In genomic region chr11:106191716-106192115, GRCm38 (mm10) we compare ENCODE assay signal across 35 mouse cellular contexts. TPM values are rescaled to one million over a fixed set of nuclear protein-coding genes. Genes with fewer than 3 reads are reported as not detected.
DNase-seq lines count a peak whose midpoint lies in the region; ATAC-seq and TF ChIP-seq lines count a peak whose summit lies in the region.
"Had no signal": no experiment of that assay in that cellular context is flagged by ENCODE, and none has a peak within 500 bp of the region (broad histone marks: within the 10 kb centered on the region; RNA-seq: fewer than 3 reads in every experiment).

No protein-coding gene starts in this region.

- no peak overlapping the region for H3K27ac ChIP-seq in limb, embryonic 12.5 days
- H3K27ac ChIP-seq in limb, embryonic 10.5 days, result no peak overlapping the region
- peak overlapping the region; percentile 84 for H3K27ac ChIP-seq in MEL (ENCODE audit: control insufficient read depth, low read depth, low read length)
- H3K27ac ChIP-seq in liver, embryonic 13.5 days, result peak overlapping the region; percentile 95
- H3K27ac ChIP-seq: embryonic facial prominence, embryonic 10.5 days; embryonic facial prominence, embryonic 15.5 days; forebrain, embryonic 12.5 days; heart, adult 2 months; heart, embryonic 15.5 days; hindbrain, embryonic 13.5 days; limb, embryonic 15.5 days; lung, embryonic 15.5 days; stomach, postnatal 0 days had no signal

- H3K27me3 ChIP-seq in limb, embryonic 12.5 days, result no peaks in the 10 kb centered on the region
- no peaks in the 10 kb centered on the region for H3K27me3 ChIP-seq in limb, embryonic 10.5 days (ENCODE audit: low read depth, poor library complexity, severe bottlenecking)
- H3K27me3 ChIP-seq in MEL (ENCODE audit: control insufficient read depth in 1 of 2, insufficient read depth in 2 of 2, low read length in 2 of 2), result no peaks in the 10 kb centered on the region
- no peaks in the 10 kb centered on the region for H3K27me3 ChIP-seq in liver, embryonic 13.5 days
- H3K27me3 ChIP-seq: embryonic facial prominence, embryonic 15.5 days; forebrain, embryonic 12.5 days; heart, embryonic 15.5 days; hindbrain, embryonic 13.5 days; limb, embryonic 15.5 days; lung, embryonic 15.5 days had no signal

- peaks cover 2% of the 10 kb centered on the region; the same call in 1 of the 2 replicates for H3K79me2 ChIP-seq in MEL (ENCODE audit: control insufficient read depth, insufficient read depth, low read length, poor library complexity)

- TF ChIP-seq RAD21 in MEL (IDR thresholded peaks at IDR 0.05; ENCODE audit: low read depth, low read length), result no peak

- WGBS in limb, embryonic 12.5 days, result 92% methylated on average over 3 of the region's 3 CpGs
- WGBS in limb, embryonic 10.5 days, result 93% methylated on average over 3 of the region's 3 CpGs
- WGBS in liver, embryonic 13.5 days (ENCODE audit: insufficient replicate concordance), result 81% methylated on average over 3 of the region's 3 CpGs

- no peak for ATAC-seq in limb, embryonic 12.5 days (ENCODE audit: insufficient number of reproducible peaks, insufficient read depth, low FRiP score, low TSS enrichment, low read depth)
- ATAC-seq in liver, embryonic 13.5 days (ENCODE audit: low read depth), result no peak
- ATAC-seq: forebrain, postnatal 0 days; intestine, postnatal 0 days; midbrain, embryonic 16.5 days had no signal

- TF ChIP-seq EP300 in MEL (IDR thresholded peaks at IDR 0.05; ENCODE audit: low read depth in 1 of 2, low read length in 2 of 2), result no peak

- H3K4me3 ChIP-seq in limb, embryonic 12.5 days (replicated peaks), result no peak overlapping the region
- H3K4me3 ChIP-seq in limb, embryonic 10.5 days, result no peak overlapping the region
- peak overlapping the region; percentile 74 to 89 for H3K4me3 ChIP-seq in MEL (ENCODE audit: control insufficient read depth in 1 of 2, insufficient read depth in 1 of 2, low read depth in 2 of 2, low read length in 2 of 2)
- H3K4me3 ChIP-seq in liver, embryonic 13.5 days (replicated peaks), result peak overlapping the region; percentile 78
- H3K4me3 ChIP-seq: heart, adult 2 months had no signal

- TF ChIP-seq CTCF in MEL (IDR thresholded peaks at IDR 0.05 in 2 of 3, conservative IDR thresholded peaks at IDR 0.05 in 1 of 3; ENCODE audit: control insufficient read depth in 1 of 3, insufficient read depth in 1 of 3, low read depth in 2 of 3, low read length in 3 of 3, poor library complexity in 1 of 3, severe bottlenecking in 1 of 3), result no peak

- 0 out of 2 replicates have a peak overlapping the region, but pooled peaks have one; percentile 73 for H3K4me2 ChIP-seq in limb, embryonic 12.5 days
- H3K4me2 ChIP-seq in liver, embryonic 13.5 days, result peak overlapping the region; percentile 92

- no peak for DNase-seq in limb, embryonic 10.5 days (ENCODE audit: low spot score)
- peak; percentile 74 for DNase-seq in MEL (ENCODE audit: low read depth, low spot score)
- no peak for DNase-seq in liver, embryonic 13.5 days
- DNase-seq in embryo, embryonic 11 days, result no peak
- no peak for DNase-seq in kidney, adult 11 months
- DNase-seq: cerebellum, adult 2 months; cerebellum, postnatal 14 days; forebrain, postnatal 0 days; heart, adult 2 months; heart, postnatal 36 days; kidney, postnatal 14 days; lung, postnatal 36 days; right cerebral cortex, adult 18-20 months had no signal

- no peaks in the 10 kb centered on the region for H3K9me3 ChIP-seq in limb, embryonic 12.5 days
- no peaks in the 10 kb centered on the region for H3K9me3 ChIP-seq in limb, embryonic 10.5 days (replicated peaks)
- no peaks in the 10 kb centered on the region for H3K9me3 ChIP-seq in MEL (replicated peaks; ENCODE audit: insufficient read depth, low read length)
- H3K9me3 ChIP-seq in liver, embryonic 13.5 days (replicated peaks), result no peaks in the 10 kb centered on the region
- H3K9me3 ChIP-seq: embryonic facial prominence, embryonic 10.5 days; embryonic facial prominence, embryonic 15.5 days; forebrain, embryonic 12.5 days; heart, embryonic 15.5 days; hindbrain, embryonic 13.5 days; limb, embryonic 15.5 days; lung, embryonic 15.5 days had no signal

- peaks cover 11% of the 10 kb centered on the region for H3K4me1 ChIP-seq in limb, embryonic 12.5 days (replicated peaks)
- peaks cover 13% of the 10 kb centered on the region for H3K4me1 ChIP-seq in limb, embryonic 10.5 days
- H3K4me1 ChIP-seq in MEL (ENCODE audit: control insufficient read depth in 1 of 2, insufficient read depth in 2 of 2, low read length in 2 of 2), result peaks cover 4 to 12% of the 10 kb centered on the region in 2 experiments
- H3K4me1 ChIP-seq in liver, embryonic 13.5 days (replicated peaks), result peaks cover 29% of the 10 kb centered on the region

- TF ChIP-seq POLR2A in MEL (IDR thresholded peaks at IDR 0.05; ENCODE audit: control insufficient read depth in 1 of 2, insufficient read depth in 1 of 2, low read depth in 1 of 2, low read length in 2 of 2, poor library complexity in 1 of 2), result no peak

- no peak overlapping the region for H3K9ac ChIP-seq in limb, embryonic 12.5 days (replicated peaks)
- H3K9ac ChIP-seq in MEL (ENCODE audit: control insufficient read depth, low read depth, low read length, poor library complexity, severe bottlenecking), result peak overlapping the region; percentile 82
- H3K9ac ChIP-seq in liver, embryonic 13.5 days, result peak overlapping the region; percentile 87; the same call in 1 of the 2 replicates
- H3K9ac ChIP-seq: embryonic facial prominence, embryonic 15.5 days; forebrain, postnatal 0 days; heart, embryonic 15.5 days; hindbrain, embryonic 13.5 days; limb, embryonic 15.5 days; lung, embryonic 15.5 days had no signal

- peaks cover 7% of the 10 kb centered on the region for H3K36me3 ChIP-seq in limb, embryonic 12.5 days
- peaks cover 6% of the 10 kb centered on the region for H3K36me3 ChIP-seq in limb, embryonic 10.5 days
- H3K36me3 ChIP-seq in MEL (ENCODE audit: control insufficient read depth in 1 of 2, insufficient read depth in 2 of 2, low read length in 2 of 2), result peaks cover 0 to 16% of the 10 kb centered on the region in 2 experiments; a peak in 2 of 4 replicates
- H3K36me3 ChIP-seq in liver, embryonic 13.5 days, result peaks cover 5% of the 10 kb centered on the region; the same call in 1 of the 2 replicates
- H3K36me3 ChIP-seq: heart, embryonic 15.5 days; lung, embryonic 15.5 days had no signal

TF ChIP-seq in MEL, 35 proteins besides CTCF, POLR2A, EP300 and RAD21:
- TF ChIP-seq ETS1 (IDR thresholded peaks at IDR 0.05; ENCODE audit: low read depth, low read length), result no peak
- peak; percentile 78 for TF ChIP-seq ZNF384 (IDR thresholded peaks at IDR 0.05; ENCODE audit: low read depth, low read length)
- TF ChIP-seq TBP (IDR thresholded peaks at IDR 0.05; ENCODE audit: low read depth, low read length), result 0 out of 2 replicates have a peak, but pooled peaks have one; percentile 22
- peak; percentile 3; the same call in 1 of the 2 replicates for TF ChIP-seq SIN3A (IDR thresholded peaks at IDR 0.05; ENCODE audit: low read length)
- no peak for TF ChIP-seq MEF2A (IDR thresholded peaks at IDR 0.05; ENCODE audit: extremely low read depth, insufficient replicate concordance, low read depth, low read length, poor library complexity, severe bottlenecking)

RNA-seq across cellular contexts. Expression of gene Strada, which starts 10.3 kb away (rescaled TPM):
- 31.1 and 33.2 TPM in 2 replicates for polyA plus RNA-seq in limb, embryonic 12.5 days (2016; fragmentation: Nextera tagmentation; extraction: Ambion mirVana)
- 37.8 and 45.3 TPM in 2 replicates for polyA plus RNA-seq in limb, embryonic 10.5 days (2016; fragmentation: Nextera tagmentation; extraction: Ambion mirVana)
- total RNA-seq in MEL (2012; rRNA removed), result 25.5 and 27.4 TPM in 2 replicates
- 10 to 100 TPM in 1 of 2 experiments, not detected in 1; 39.8 TPM for polyA plus RNA-seq in MEL (2012; ENCODE audit: insufficient read depth in 1 of 2, insufficient read length in 2 of 2, low read depth in 1 of 2, low replicate concordance in 2 of 2, missing spikeins in 1 of 2)
- 9.4 and 10.5 TPM in 2 replicates for polyA plus RNA-seq in liver, embryonic 13.5 days (2015; fragmentation: Nextera tagmentation; extraction: Ambion mirVana)

RNA-seq across cellular contexts. Expression of gene Ccdc47, which starts 24.4 kb away (rescaled TPM):
- 73.9 and 78.5 TPM in 2 replicates for polyA plus RNA-seq in limb, embryonic 12.5 days (2016; fragmentation: Nextera tagmentation; extraction: Ambion mirVana)
- polyA plus RNA-seq in limb, embryonic 10.5 days (2016; fragmentation: Nextera tagmentation; extraction: Ambion mirVana), result 57.4 and 60.1 TPM in 2 replicates
- 51.6 and 51.8 TPM in 2 replicates for total RNA-seq in MEL (2012; rRNA removed)
- 100 to 1,000 TPM in 1 of 2 experiments, 10 to 100 TPM in 1; 47.6 to 145 TPM for polyA plus RNA-seq in MEL (2012; ENCODE audit: insufficient read depth in 1 of 2, insufficient read length in 2 of 2, low read depth in 1 of 2, low replicate concordance in 2 of 2, missing spikeins in 1 of 2)
- 41.5 and 50.9 TPM in 2 replicates for polyA plus RNA-seq in liver, embryonic 13.5 days (2015; fragmentation: Nextera tagmentation; extraction: Ambion mirVana)

RNA-seq across cellular contexts. Expression of gene Ddx42, which starts 25.0 kb away (rescaled TPM):
- 107 and 111 TPM in 2 replicates for polyA plus RNA-seq in limb, embryonic 12.5 days (2016; fragmentation: Nextera tagmentation; extraction: Ambion mirVana)
- 94.9 and 108 TPM in 2 replicates for polyA plus RNA-seq in limb, embryonic 10.5 days (2016; fragmentation: Nextera tagmentation; extraction: Ambion mirVana)
- 56.1 and 62.6 TPM in 2 replicates for total RNA-seq in MEL (2012; rRNA removed)
- polyA plus RNA-seq in MEL (2012; ENCODE audit: insufficient read depth in 1 of 2, insufficient read length in 2 of 2, low read depth in 1 of 2, low replicate concordance in 2 of 2, missing spikeins in 1 of 2), result 10 to 100 TPM in 1 of 2 experiments, not detected in 1; 57.7 TPM
- polyA plus RNA-seq in liver, embryonic 13.5 days (2015; fragmentation: Nextera tagmentation; extraction: Ambion mirVana), result 26.8 and 31.6 TPM in 2 replicates

RNA-seq across cellular contexts. Expression of gene Limd2, which starts 31.1 kb away (rescaled TPM):
- 508 and 509 TPM in 2 replicates for polyA plus RNA-seq in limb, embryonic 12.5 days (2016; fragmentation: Nextera tagmentation; extraction: Ambion mirVana)
- 603 and 638 TPM in 2 replicates for polyA plus RNA-seq in limb, embryonic 10.5 days (2016; fragmentation: Nextera tagmentation; extraction: Ambion mirVana)
- total RNA-seq in MEL (2012; rRNA removed), result 58.6 and 103 TPM in 2 replicates
- polyA plus RNA-seq in MEL (2012; ENCODE audit: insufficient read depth in 1 of 2, insufficient read length in 2 of 2, low read depth in 1 of 2, low replicate concordance in 2 of 2, missing spikeins in 1 of 2), result 100 to 1,000 TPM in 1 of 2 experiments, not detected in 1; 201 TPM
- polyA plus RNA-seq in liver, embryonic 13.5 days (2015; fragmentation: Nextera tagmentation; extraction: Ambion mirVana), result 82.2 and 87.8 TPM in 2 replicates

RNA-seq across cellular contexts. Expression of gene Gm10840, which starts 31.1 kb away (rescaled TPM):
- polyA plus RNA-seq in limb, embryonic 12.5 days (2016; fragmentation: Nextera tagmentation; extraction: Ambion mirVana), result not detected in 2 replicates
- polyA plus RNA-seq in limb, embryonic 10.5 days (2016; fragmentation: Nextera tagmentation; extraction: Ambion mirVana), result 1.0 TPM in 1 of 2 replicates, not detected in the other
- total RNA-seq in MEL (2012; rRNA removed), result not detected in 2 replicates
- not detected for polyA plus RNA-seq in MEL (2012; ENCODE audit: insufficient read depth in 1 of 2, insufficient read length in 2 of 2, low read depth in 1 of 2, low replicate concordance in 2 of 2, missing spikeins in 1 of 2)
- not detected in 2 replicates for polyA plus RNA-seq in liver, embryonic 13.5 days (2015; fragmentation: Nextera tagmentation; extraction: Ambion mirVana)
- total RNA-seq: adrenal gland, adult 18-20 months; adrenal gland, postnatal 4 days; forebrain, postnatal 0 days; gastrocnemius, adult 8-10 months; gastrocnemius, postnatal 4 days; heart, adult 2 months; heart, postnatal 36 days; layer of hippocampus, postnatal 14 days; left cerebral cortex, postnatal 36 days had no signal
- polyA plus RNA-seq: cerebellum, adult 2 months; cortical plate, adult 2 months; forebrain, embryonic 12.5 days; heart, adult 2 months; heart, embryonic 15.5 days; hindbrain, embryonic 13.5 days; intestine, postnatal 0 days; kidney, embryonic 14.5 days; lung, embryonic 15.5 days; midbrain, embryonic 11.5 days; midbrain, embryonic 16.5 days; neural tube, embryonic 11.5 days; spleen, adult 2 months; stomach, postnatal 0 days had no signal

Comparison
In these comparisons a context has a peak if more than half of its experiments do, and no peak if none do; other contexts are left out.
1. H3K27ac ChIP-seq: peak in MEL (single experiment) and liver, embryonic 13.5 days (single experiment); none in limb, embryonic 12.5 days (single experiment) and limb, embryonic 10.5 days (single experiment).
2. H3K4me3 ChIP-seq: peak in MEL (2 of 2) and liver, embryonic 13.5 days (single experiment); none in limb, embryonic 12.5 days (single experiment) and limb, embryonic 10.5 days (single experiment).